Mouse (Mus musculus) heart, embryonic 15.5 days (tissue): ENCODE results near the gene Atp13a3. TPM values are rescaled to one million over a fixed set of nuclear protein-coding genes. Genes with fewer than 3 reads are reported as not detected.

Source experiments
- ATAC-seq: fragments of 200-750 bp; cut with Nextera tagmentation; replicated peaks from 2 replicates; pipeline ENCODE4 v1.8.0; 2017; ENCODE audit warnings: low read depth, moderate TSS enrichment; ENCODE audit not compliant: insufficient number of reproducible peaks, insufficient read depth, low FRiP score
- H3K27ac ChIP-seq: fragments of 300-500 bp; sonication (generic); 2 replicates; pipeline ENCODE4 v1.5.1; 2015; ENCODE audit warnings: mild to moderate bottlenecking, inconsistent platforms
- H3K27me3 ChIP-seq: fragments of 300-500 bp; sonication (generic); 2 replicates; pipeline ENCODE4 v1.6.1; 2015; ENCODE audit warnings: inconsistent platforms
- H3K36me3 ChIP-seq: fragments of 300-500 bp; sonication (generic); 2 replicates; pipeline ENCODE4 v1.6.1; 2015; ENCODE audit warnings: mild to moderate bottlenecking, inconsistent platforms
- H3K4me1 ChIP-seq: fragments of 300-500 bp; sonication (generic); replicated peaks from 2 replicates; pipeline ENCODE4 v1.6.1; 2015; ENCODE audit warnings: inconsistent platforms
- H3K4me2 ChIP-seq: fragments of 300-500 bp; sonication (generic); 2 replicates; pipeline ENCODE4 v1.6.1; 2015; ENCODE audit warnings: inconsistent platforms, mild to moderate bottlenecking, moderate library complexity
- H3K4me3 ChIP-seq: fragments of 300-500 bp; sonication (generic); 2 replicates; pipeline ENCODE4 v1.5.1; 2015; ENCODE audit warnings: mild to moderate bottlenecking, inconsistent platforms
- H3K9ac ChIP-seq: fragments of 300-500 bp; sonication (generic); 2 replicates; pipeline ENCODE4 v1.6.1; 2015; ENCODE audit warnings: mild to moderate bottlenecking, inconsistent platforms
- H3K9me3 ChIP-seq: fragments of 300-500 bp; sonication (generic); replicated peaks from 2 replicates; pipeline ENCODE4 v1.6.1; 2016; ENCODE audit warnings: inconsistent platforms
- WGBS: fragments of 180-500 bp; shearing (Covaris S2); methylation state at CpG from one replicate; pipeline ENCODE4 v1.1.7; 2015; ENCODE audit warnings: mixed read lengths; 5-methylcytosine and 5-hydroxymethylcytosine counted together
- polyA plus RNA-seq: library from polyadenylated mRNA; unstranded; fragments of >200 nt; fragmentation: Nextera tagmentation; extraction: Ambion mirVana; gene quantifications from 2 replicates; pipeline ENCODE4 v1.2.1, GENCODE M21; 2015

The Atp13a3 gene
- polyA plus RNA-seq, 1 experiment from 2014 or later, result 8.4 TPM

- Histone ChIP-seq H3K9ac (no peak overlapping the region), H3K9me3 (no peaks in the 10 kb centered on the region), H3K4me3 (no peak overlapping the region), H3K27me3 (peaks cover 22% of the 10 kb centered on the region), H3K4me1 (no peaks in the 10 kb centered on the region), H3K36me3 (no peaks in the 10 kb centered on the region), H3K27ac (no peak overlapping the region), H3K4me2 (no peak overlapping the region)
- ATAC-seq, result no peak
- 78% methylated on average over 7 of the region's 7 CpGs for WGBS
Measured at GRCm38 (mm10) chr16:30297450-30297849, 108.3 kb downstream of the Atp13a3 start.

- no peak for ATAC-seq
- Histone ChIP-seq H3K4me3 (no peak overlapping the region), H3K27me3 (peaks cover 18% of the 10 kb centered on the region), H3K9me3 (no peaks in the 10 kb centered on the region), H3K9ac (no peak overlapping the region), H3K4me2 (no peak overlapping the region), H3K36me3 (no peaks in the 10 kb centered on the region), H3K27ac (no peak overlapping the region), H3K4me1 (no peaks in the 10 kb centered on the region)
- WGBS, result 79% methylated on average over 11 of the region's 11 CpGs
Measured at GRCm38 (mm10) chr16:30296601-30297275, 109.0 kb downstream of the Atp13a3 start.

- Histone ChIP-seq H3K9ac (no peak overlapping the region), H3K27ac (no peak overlapping the region), H3K27me3 (peaks cover 9% of the 10 kb centered on the region), H3K36me3 (no peaks in the 10 kb centered on the region), H3K4me2 (no peak overlapping the region), H3K4me1 (no peaks in the 10 kb centered on the region), H3K9me3 (no peaks in the 10 kb centered on the region), H3K4me3 (no peak overlapping the region)
- WGBS, result 85% methylated on average over 7 of the region's 7 CpGs
- no peak for ATAC-seq
Measured at GRCm38 (mm10) chr16:30295106-30295505, 110.7 kb downstream of the Atp13a3 start.

DNA sequence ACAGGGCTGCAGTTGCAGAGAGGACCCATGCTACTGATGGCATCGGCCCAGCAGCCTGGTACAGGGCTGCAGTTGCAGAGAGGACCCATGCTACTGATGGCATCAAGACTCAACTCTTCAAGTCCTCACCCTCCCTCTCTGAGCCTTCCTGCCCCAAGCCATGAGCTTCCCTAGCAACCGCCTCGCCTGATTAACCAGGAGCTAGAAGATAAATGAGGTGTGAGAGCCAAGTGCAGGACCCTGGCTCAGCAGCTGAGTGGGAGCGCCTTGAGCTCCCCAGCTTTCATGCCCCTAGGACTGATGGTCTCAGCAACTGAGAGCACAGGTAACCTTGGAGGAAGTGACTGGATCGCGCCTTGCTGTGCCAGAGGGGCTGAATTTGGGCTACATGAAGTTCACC, 115.3 kb downstream of the Atp13a3 start:
- Histone ChIP-seq H3K9me3 (no peaks in the 10 kb centered on the region), H3K36me3 (no peaks in the 10 kb centered on the region), H3K4me1 (no peaks in the 10 kb centered on the region), H3K9ac (no peak overlapping the region), H3K27ac (no peak overlapping the region), H3K4me2 (no peak overlapping the region), H3K27me3 (peaks cover 18% of the 10 kb centered on the region), H3K4me3 (no peak overlapping the region)
- WGBS, result 62% methylated on average over 6 of the region's 6 CpGs
- ATAC-seq, result no peak

- ATAC-seq, result no peak
- WGBS, result 57% methylated on average over 4 of the region's 4 CpGs
- Histone ChIP-seq H3K9me3 (no peaks in the 10 kb centered on the region), H3K9ac (no peak overlapping the region), H3K27me3 (peaks cover 61% of the 10 kb centered on the region), H3K36me3 (no peaks in the 10 kb centered on the region), H3K27ac (no peak overlapping the region), H3K4me1 (peaks cover 15% of the 10 kb centered on the region), H3K4me2 (no peak overlapping the region), H3K4me3 (no peak overlapping the region)
Measured at GRCm38 (mm10) chr16:30285701-30286100, 120.1 kb downstream of the Atp13a3 start.

GRCm38 (mm10) chr16:30283743-30284337, 121.9 kb downstream of the Atp13a3 start:
- 2% methylated on average over 15 of the region's 15 CpGs for WGBS
- Histone ChIP-seq H3K9me3 (no peaks in the 10 kb centered on the region), H3K4me2 (peak overlapping the region; percentile 53), H3K4me1 (peaks cover 18% of the 10 kb centered on the region), H3K36me3 (no peaks in the 10 kb centered on the region), H3K4me3 (peak overlapping the region; percentile 28), H3K27ac (no peak overlapping the region), H3K27me3 (peaks cover 61% of the 10 kb centered on the region), H3K9ac (no peak overlapping the region)
- ATAC-seq, result no peak

GRCm38 (mm10) chr16:30282844-30283495, 122.8 kb downstream of the Atp13a3 start, which contains the start of gene Lrrc15:
TSS of gene Lrrc15 (minus strand) at chr16:30283256.
- no peak for ATAC-seq
- H3K4me3 ChIP-seq, result peak within 1 kb of the TSS; percentile 39
- peaks cover 18% of the 10 kb centered on the region for H3K4me1 ChIP-seq
- peak within 1 kb of the TSS; percentile 62 for H3K4me2 ChIP-seq
- peaks cover 54% of the 10 kb centered on the region for H3K27me3 ChIP-seq
- no peaks in the 10 kb centered on the region for H3K9me3 ChIP-seq
- no peak within 1 kb of the TSS for H3K27ac ChIP-seq
- no peaks in the 10 kb centered on the region for H3K36me3 ChIP-seq
- WGBS, result 9% methylated on average over 34 of the region's 34 CpGs
- H3K9ac ChIP-seq, result no peak within 1 kb of the TSS

GRCm38 (mm10) chr16:30280676-30281297, 125.0 kb downstream of the Atp13a3 start:
- no peak; the same call in 1 of the 2 replicates for ATAC-seq
- Histone ChIP-seq H3K4me2 (no peak overlapping the region), H3K27me3 (peaks cover 46% of the 10 kb centered on the region), H3K9ac (no peak overlapping the region), H3K4me3 (no peak overlapping the region), H3K9me3 (no peaks in the 10 kb centered on the region), H3K4me1 (peaks cover 20% of the 10 kb centered on the region), H3K36me3 (no peaks in the 10 kb centered on the region), H3K27ac (no peak overlapping the region)
- 24% methylated on average over 4 of the region's 4 CpGs for WGBS

- 77% methylated on average over 11 of the region's 11 CpGs for WGBS
- Histone ChIP-seq H3K4me3 (no peak overlapping the region), H3K9ac (no peak overlapping the region)
Measured at GRCm38 (mm10) chr16:30278406-30278805, 127.4 kb downstream of the Atp13a3 start.

GRCm38 (mm10) chr16:30275558-30276340, 130.0 kb downstream of the Atp13a3 start:
- Histone ChIP-seq H3K9me3 (no peaks in the 10 kb centered on the region), H3K27me3 (no peaks in the 10 kb centered on the region), H3K9ac (no peak overlapping the region), H3K27ac (no peak overlapping the region), H3K4me3 (no peak overlapping the region), H3K36me3 (no peaks in the 10 kb centered on the region), H3K4me1 (peaks cover 13% of the 10 kb centered on the region; the same call in 1 of the 2 replicates), H3K4me2 (no peak overlapping the region)
- 61% methylated on average over 15 of the region's 15 CpGs for WGBS
- no peak for ATAC-seq

More at GRCm38 (mm10) chr16:30278406-30278805, 127.4 kb downstream of the Atp13a3 start:
- no peak for ATAC-seq
- Histone ChIP-seq H3K36me3 (no peaks in the 10 kb centered on the region), H3K4me2 (no peak overlapping the region), H3K4me1 (peaks cover 18% of the 10 kb centered on the region), H3K27me3 (peaks cover 23% of the 10 kb centered on the region), H3K9me3 (no peaks in the 10 kb centered on the region), H3K27ac (no peak overlapping the region)
